Mouse (Mus musculus) CH12.LX (cell line): ENCODE results near the gene Gh.

Experiments
- CTCF ChIP-seq, 2 experiments: IDR thresholded peaks in 1 of 2; conservative IDR thresholded peaks in 1 of 2; 2 replicates each; pipeline ENCODE4 v1.5.1; 2011 to 2012; ENCODE audit warnings: low read depth in 2 of 2, low read length in 2 of 2, improper control_type of control experiment in 1 of 2, inconsistent platforms in 1 of 2, mild to moderate bottlenecking in 1 of 2, moderate library complexity in 1 of 2
- POLR2A ChIP-seq: IDR thresholded peaks from 2 replicates; pipeline ENCODE4 v1.6.1; 2011; ENCODE audit warnings: low read depth, mild to moderate bottlenecking, improper control_type of control experiment, low read length

DNA sequence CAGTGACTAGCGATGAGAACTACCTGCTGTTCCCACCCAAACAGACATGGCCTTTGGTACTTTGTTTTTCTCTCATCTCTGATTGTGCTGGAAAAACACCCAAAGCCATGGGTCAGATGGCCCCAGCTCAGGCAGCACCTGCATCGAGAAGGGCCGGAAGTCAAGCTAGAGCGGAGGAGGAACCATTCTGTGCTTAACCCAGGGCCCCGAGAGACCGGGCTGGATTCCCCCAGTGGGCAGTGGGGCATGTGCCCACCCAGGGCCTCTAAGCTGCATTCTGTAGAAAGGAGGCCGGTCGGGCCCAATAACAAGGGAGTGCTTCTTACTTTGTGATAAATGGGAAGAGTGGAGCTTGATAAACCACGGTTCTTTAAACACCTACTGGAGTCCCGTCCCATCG lies 6.5 kb upstream of the Gh start:
- TF ChIP-seq POLR2A (peak; percentile 73), CTCF (conservative IDR thresholded peaks at IDR 0.05 in 1 of 2, IDR thresholded peaks at IDR 0.05 in 1 of 2; ENCODE audit: low read depth in 2 of 2, low read length in 2 of 2) (no peak)
